8 mouse cellular contexts compared by ENCODE assay signal in genomic region chr11:75291389-75292215, GRCm38 (mm10). TPM values are rescaled to one million over a fixed set of nuclear protein-coding genes. Genes with fewer than 3 reads are reported as not detected.
A peak's percentile ranks its signal among the peaks of the same experiment; 100 is the strongest.
DNase-seq lines count a peak whose midpoint lies in the region; ATAC-seq and TF ChIP-seq lines count a peak whose summit lies in the region.
"Had no signal": no experiment of that assay in that cellular context is flagged by ENCODE, and none has a peak within 500 bp of the region (broad histone marks: within the 10 kb centered on the region; RNA-seq: fewer than 3 reads in every experiment).

No protein-coding gene starts in this region.

- peaks cover 17% of the 10 kb centered on the region for H3K27me3 ChIP-seq in lung, embryonic 14.5 days (ENCODE audit: insufficient read depth, low read length)
- peaks cover 8% of the 10 kb centered on the region; the same call in 1 of the 2 replicates for H3K27me3 ChIP-seq in forebrain, embryonic 14.5 days (replicated peaks; ENCODE audit: control insufficient read depth, insufficient read depth, low read length)
- H3K27me3 ChIP-seq in neural tube, embryonic 15.5 days (replicated peaks), result peaks cover 3% of the 10 kb centered on the region; the same call in 1 of the 2 replicates

- TF ChIP-seq CTCF in lung, embryonic 14.5 days (IDR thresholded peaks at IDR 0.05; ENCODE audit: low read depth), result no peak

- 26% methylated on average over 25 of the region's 25 CpGs for WGBS in lung, embryonic 14.5 days
- 15% methylated on average over 25 of the region's 25 CpGs for WGBS in forebrain, embryonic 14.5 days
- 18% methylated on average over 25 of the region's 25 CpGs for WGBS in neural tube, embryonic 15.5 days

- H3K9ac ChIP-seq in lung, embryonic 14.5 days, result no peak overlapping the region
- H3K9ac ChIP-seq in forebrain, embryonic 14.5 days (ENCODE audit: low read length), result peak overlapping the region; percentile 26; the same call in 1 of the 2 replicates
- H3K9ac ChIP-seq in neural tube, embryonic 15.5 days (replicated peaks), result peak overlapping the region; percentile 23; the same call in 1 of the 2 replicates
- H3K9ac ChIP-seq: limb, embryonic 15.5 days had no signal

- H3K4me3 ChIP-seq in lung, embryonic 14.5 days (ENCODE audit: low read depth, low read length), result no peak overlapping the region
- H3K4me3 ChIP-seq in forebrain, embryonic 14.5 days (ENCODE audit: low read depth, low read length), result 0 out of 2 replicates have a peak overlapping the region, but pooled peaks have one; percentile 2
- H3K4me3 ChIP-seq in neural tube, embryonic 15.5 days (replicated peaks), result no peak overlapping the region
- H3K4me3 ChIP-seq: limb, embryonic 15.5 days had no signal

- H3K36me3 ChIP-seq in lung, embryonic 14.5 days (ENCODE audit: insufficient read depth), result no peaks in the 10 kb centered on the region
- H3K36me3 ChIP-seq in forebrain, embryonic 14.5 days (ENCODE audit: control insufficient read depth, insufficient read depth, low read length), result no peaks in the 10 kb centered on the region
- H3K36me3 ChIP-seq in neural tube, embryonic 15.5 days, result no peaks in the 10 kb centered on the region
- H3K36me3 ChIP-seq: limb, embryonic 15.5 days had no signal

- no peaks in the 10 kb centered on the region for H3K4me1 ChIP-seq in lung, embryonic 14.5 days (ENCODE audit: insufficient read depth)
- H3K4me1 ChIP-seq in forebrain, embryonic 14.5 days (ENCODE audit: control insufficient read depth, insufficient read depth, low read length), result peaks cover 27% of the 10 kb centered on the region
- peaks cover 45% of the 10 kb centered on the region for H3K4me1 ChIP-seq in neural tube, embryonic 15.5 days

- peak; percentile 39 for DNase-seq in lung, embryonic 14.5 days
- no peak for DNase-seq in lung, postnatal 4 days
- DNase-seq in forebrain, embryonic 14.5 days (ENCODE audit: low spot score), result peak; percentile 72
- DNase-seq in kidney, postnatal 25 days, result peak; percentile 62 to 79
- DNase-seq in MN1 (ENCODE audit: low spot score), result no peak

- no peak for ATAC-seq in lung, embryonic 14.5 days (ENCODE audit: insufficient read depth)
- ATAC-seq in forebrain, embryonic 14.5 days, result peak; percentile 47
- peak; percentile 57; the same call in 1 of the 2 replicates for ATAC-seq in neural tube, embryonic 15.5 days (ENCODE audit: low FRiP score)
- no peak for ATAC-seq in erythroblast, adult 5-6 weeks (replicated peaks; ENCODE audit: low FRiP score, poor library complexity, severe bottlenecking)

- H3K9me3 ChIP-seq in lung, embryonic 14.5 days (ENCODE audit: low read depth, low read length), result no peaks in the 10 kb centered on the region
- H3K9me3 ChIP-seq in forebrain, embryonic 14.5 days (replicated peaks; ENCODE audit: control insufficient read depth, low read length), result no peaks in the 10 kb centered on the region
- H3K9me3 ChIP-seq in neural tube, embryonic 15.5 days (replicated peaks), result no peaks in the 10 kb centered on the region
- H3K9me3 ChIP-seq: limb, embryonic 15.5 days had no signal

- no peak overlapping the region for H3K27ac ChIP-seq in lung, embryonic 14.5 days (ENCODE audit: low read depth)
- H3K27ac ChIP-seq in forebrain, embryonic 14.5 days (ENCODE audit: low read depth, low read length), result 0 out of 2 replicates have a peak overlapping the region, but pooled peaks have one; percentile 11
- H3K27ac ChIP-seq in neural tube, embryonic 15.5 days (replicated peaks), result peak overlapping the region; percentile 76
- H3K27ac ChIP-seq: limb, embryonic 15.5 days had no signal

- peak overlapping the region; percentile 37; the same call in 1 of the 2 replicates for H3K4me2 ChIP-seq in lung, embryonic 14.5 days
- peak overlapping the region; percentile 32 for H3K4me2 ChIP-seq in forebrain, embryonic 14.5 days (ENCODE audit: low read length)
- H3K4me2 ChIP-seq in neural tube, embryonic 15.5 days, result peak overlapping the region; percentile 36
- H3K4me2 ChIP-seq: limb, embryonic 15.5 days had no signal

RNA-seq across cellular contexts. Expression of gene Rpa1, which starts 56.5 kb away (rescaled TPM):
- 185 and 186 TPM in 2 replicates for polyA plus RNA-seq in lung, embryonic 14.5 days (2014; fragmentation: Nextera tagmentation; extraction: Ambion mirVana)
- polyA plus RNA-seq in forebrain, embryonic 14.5 days (2014; fragmentation: Nextera tagmentation; extraction: Ambion mirVana), result 64.5 and 74.2 TPM in 2 replicates
- polyA plus RNA-seq in neural tube, embryonic 15.5 days (2015; fragmentation: Nextera tagmentation; extraction: Ambion mirVana), result 51.3 and 71.1 TPM in 2 replicates
- 7.5 and 15.7 TPM in 2 replicates for total RNA-seq in erythroblast, adult 5-6 weeks (2015; ENCODE audit: low replicate concordance)
- 47.8 and 64.4 TPM in 2 replicates for total RNA-seq in erythroblast, adult 5-6 weeks (2017; ENCODE audit: low replicate concordance)

RNA-seq across cellular contexts. Expression of gene Smyd4, which starts 56.6 kb away (rescaled TPM):
- polyA plus RNA-seq in lung, embryonic 14.5 days (2014; fragmentation: Nextera tagmentation; extraction: Ambion mirVana), result 14.2 and 17.3 TPM in 2 replicates
- 10.7 and 12.1 TPM in 2 replicates for polyA plus RNA-seq in forebrain, embryonic 14.5 days (2014; fragmentation: Nextera tagmentation; extraction: Ambion mirVana)
- polyA plus RNA-seq in neural tube, embryonic 15.5 days (2015; fragmentation: Nextera tagmentation; extraction: Ambion mirVana), result 14.6 and 18.7 TPM in 2 replicates
- 4.0 and 8.5 TPM in 2 replicates for total RNA-seq in erythroblast, adult 5-6 weeks (2015; ENCODE audit: low replicate concordance)
- 1.4 and 2.9 TPM in 2 replicates for total RNA-seq in erythroblast, adult 5-6 weeks (2017; ENCODE audit: low replicate concordance)

Comparison
In these comparisons a context has a peak if more than half of its experiments do, and no peak if none do; other contexts are left out.
1. DNase-seq: peak in lung, embryonic 14.5 days (single experiment), forebrain, embryonic 14.5 days (single experiment) and kidney, postnatal 25 days (2 of 2); none in lung, postnatal 4 days (0 of 2) and MN1 (single experiment).
2. ATAC-seq: peak in forebrain, embryonic 14.5 days (single experiment) and neural tube, embryonic 15.5 days (single experiment); none in lung, embryonic 14.5 days (single experiment) and erythroblast, adult 5-6 weeks (single experiment).
3. Peak in every context shown above with its lines, with median percentiles within 50 percentile points of each other: H3K4me2 ChIP-seq.